Mouse (Mus musculus) forebrain, postnatal 0 days (tissue): Measurements from ENCODE around the gene Map2k7. TPM values are rescaled to one million over a fixed set of nuclear protein-coding genes. Genes with fewer than 3 reads are reported as not detected.
"Not testable (repeated sequence)": the region's sequence is repeated elsewhere in the genome, so short reads cannot be mapped to it uniquely, and the experiment has no call there.

ENCODE experiments used
- ATAC-seq: fragments of 200-750 bp; cut with Nextera tagmentation; 2 replicates; pipeline ENCODE4 v1.8.0; 2017; ENCODE audit warnings: mild to moderate bottlenecking, moderate library complexity
- DNase-seq: peaks from one replicate; pipeline ENCODE4 v3.0.0-alpha.2; 2015
- H3K27ac ChIP-seq: fragments of 300-500 bp; sonication (generic); 2 replicates; pipeline ENCODE4 v1.5.1; 2014; ENCODE audit warnings: low read depth, mild to moderate bottlenecking, antibody characterized with exemption, low read length, moderate library complexity, mixed read lengths
- H3K27me3 ChIP-seq: fragments of 300-500 bp; sonication (generic); 2 replicates; pipeline ENCODE4 v1.6.1; 2014; ENCODE audit warnings: mild to moderate bottlenecking, low read length, mixed read lengths; ENCODE audit not compliant: insufficient read depth
- H3K36me3 ChIP-seq: fragments of 300-500 bp; sonication (generic); 2 replicates; pipeline ENCODE4 v1.6.1; 2014; ENCODE audit warnings: mild to moderate bottlenecking, moderate library complexity; ENCODE audit not compliant: insufficient read depth
- H3K4me1 ChIP-seq: fragments of 300-500 bp; sonication (generic); 2 replicates; pipeline ENCODE4 v1.6.1; 2014; ENCODE audit warnings: antibody characterized with exemption; ENCODE audit not compliant: insufficient read depth
- H3K4me2 ChIP-seq: fragments of 300-500 bp; sonication (generic); 2 replicates; pipeline ENCODE4 v1.6.1; 2014; ENCODE audit warnings: low read depth, mild to moderate bottlenecking, moderate library complexity
- H3K4me3 ChIP-seq: fragments of 300-500 bp; sonication (generic); 2 replicates; pipeline ENCODE4 v1.5.1; 2014; ENCODE audit warnings: low read depth, low read length, mixed read lengths
- H3K9ac ChIP-seq: fragments of 300-500 bp; sonication (generic); 2 replicates; pipeline ENCODE4 v1.6.1; 2014; ENCODE audit warnings: mild to moderate bottlenecking
- H3K9me3 ChIP-seq: fragments of 300-500 bp; sonication (generic); 2 replicates; pipeline ENCODE4 v1.6.1; 2016; ENCODE audit warnings: low read length
- CTCF ChIP-seq: sonication (generic); IDR thresholded peaks from 2 replicates; pipeline ENCODE4 v1.5.1; 2016; ENCODE audit warnings: antibody characterized with exemption, control low read depth, low read depth
- WGBS: fragments of 180-500 bp; shearing (Covaris S2); extraction: QIAGEN DNeasy Blood & Tissue Kit; methylation state at CpG from one replicate; pipeline ENCODE4 v1.1.7; 2014; 5-methylcytosine and 5-hydroxymethylcytosine counted together
- polyA plus RNA-seq: library from polyadenylated mRNA; unstranded; fragments of >200 nt; fragmentation: Nextera tagmentation; extraction: Ambion mirVana; gene quantifications from 2 replicates; pipeline ENCODE4 v1.2.1, GENCODE M21; 2015
- total RNA-seq: library from RNA; depleted of rRNA; stranded (reverse); fragments of >200 nt; gene quantifications from 2 replicates; pipeline ENCODE4 v1.2.3, GENCODE M21; 2014

Gene Map2k7
- total and polyA plus RNA-seq, 2 experiments from 2014 or later = 24.4 to 45.8 TPM

DNA sequence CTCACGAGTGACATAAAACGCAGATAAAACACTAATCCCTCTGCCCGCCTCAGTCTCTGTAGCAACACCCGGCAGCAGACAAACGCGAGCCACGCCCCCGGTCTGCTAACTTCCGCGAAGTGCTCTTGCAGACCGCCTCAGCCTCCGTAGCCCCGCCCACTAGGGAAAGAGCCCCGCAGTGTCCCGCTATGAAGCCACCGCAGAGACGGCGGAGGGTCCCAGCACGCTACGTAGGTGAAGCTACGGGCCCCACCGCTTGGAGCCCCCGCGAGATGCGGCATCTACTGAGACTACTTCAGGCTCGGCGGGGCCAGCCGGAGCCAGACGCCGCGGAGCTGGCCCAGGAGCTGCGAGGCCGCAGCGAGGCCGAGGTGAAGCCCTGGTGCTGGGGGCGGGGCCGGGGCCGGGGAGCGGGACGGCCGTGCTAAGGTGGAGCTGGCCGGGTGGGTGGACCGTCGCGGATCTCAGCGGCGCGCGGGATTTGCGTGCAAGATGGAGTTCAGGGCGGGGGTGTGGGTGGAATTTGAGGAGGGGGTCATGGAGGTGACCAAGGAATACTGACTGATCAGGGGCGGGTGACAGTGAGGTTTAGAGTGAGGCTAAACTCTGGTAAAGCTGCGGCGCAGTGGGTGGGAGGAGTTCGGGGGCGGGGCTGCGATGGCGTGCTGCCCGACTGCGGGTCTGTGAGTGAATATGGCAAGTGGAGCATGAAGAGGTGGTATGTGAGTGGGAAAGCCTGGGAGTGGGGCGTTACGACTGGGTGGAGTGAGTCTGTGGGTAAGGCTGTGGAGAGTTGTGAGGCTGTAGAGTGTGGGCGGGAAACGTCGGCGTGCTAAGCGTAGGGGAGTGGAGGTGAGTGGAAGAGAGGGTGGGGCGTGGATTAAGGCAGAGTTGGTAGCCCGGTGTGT lies 14.6 kb downstream of the Map2k7 start, which contains the start of gene Snapc2:
Snapc2 (plus strand) TSS at position 147 of the 908 bp plus-strand sequence.
- WGBS = 2% methylated on average over 69 of the region's 69 CpGs

DNA sequence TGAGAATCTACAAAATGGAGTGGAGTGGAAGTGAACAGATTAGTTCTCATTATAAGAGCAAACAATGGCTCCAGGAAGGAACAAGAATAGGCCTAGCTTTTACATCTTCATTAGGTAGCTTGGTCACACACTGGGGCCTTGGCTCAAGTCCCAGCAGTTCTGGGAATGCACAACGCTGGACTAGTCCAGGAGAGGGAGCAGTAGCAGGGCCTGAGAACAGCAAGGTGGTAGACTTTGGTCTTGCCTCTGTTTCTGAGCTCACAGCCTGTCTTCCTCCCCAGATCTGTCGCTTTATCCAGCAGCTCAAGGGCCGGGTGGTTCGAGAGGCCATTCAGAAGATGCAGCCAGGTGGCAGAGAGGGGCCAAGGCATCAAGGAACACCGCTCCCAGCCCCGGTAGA lies 15.5 kb downstream of the Map2k7 start:
- DNase-seq (peak; percentile 78), ATAC-seq (no peak)
- H3K4me1 ChIP-seq = peaks cover 22% of the 10 kb centered on the region
- no peak overlapping the region for H3K9ac ChIP-seq
- peak; percentile 67 for TF ChIP-seq CTCF
- H3K27me3 ChIP-seq = no peaks in the 10 kb centered on the region
- peak overlapping the region; percentile 75 for H3K4me2 ChIP-seq
- WGBS = 40% methylated on average over 6 of the region's 6 CpGs
- H3K36me3 ChIP-seq = peaks cover 29% of the 10 kb centered on the region
- H3K9me3 ChIP-seq = no peaks in the 10 kb centered on the region
- H3K27ac ChIP-seq = peak overlapping the region; percentile 96
- peak overlapping the region; percentile 89 for H3K4me3 ChIP-seq

More for the DNA sequence above, 14.6 kb downstream of the Map2k7 start, which contains the start of gene Snapc2:
- Histone ChIP-seq H3K4me3 (peak within 1 kb of the TSS; percentile 89), H3K4me1 (peaks cover 22% of the 10 kb centered on the region), H3K9ac (peak within 1 kb of the TSS; percentile 95), H3K4me2 (peak within 1 kb of the TSS; percentile 75), H3K27ac (peak within 1 kb of the TSS; percentile 96), H3K27me3 (no peaks in the 10 kb centered on the region), H3K36me3 (peaks cover 30% of the 10 kb centered on the region), H3K9me3 (no peaks in the 10 kb centered on the region)
- DNase-seq (peak; percentile 96), ATAC-seq (peak; percentile 91)
- no peak for TF ChIP-seq CTCF

GRCm38 (mm10) chr8:4255471-4255870 lies 16.9 kb downstream of the Map2k7 start:
- Histone ChIP-seq H3K4me1 (peaks cover 22% of the 10 kb centered on the region), H3K36me3 (peaks cover 29% of the 10 kb centered on the region)
- not testable (repeated sequence) for DNase-seq, H3K9ac ChIP-seq, H3K4me3 ChIP-seq, H3K4me2 ChIP-seq, H3K9me3 ChIP-seq, H3K27ac ChIP-seq, H3K27me3 ChIP-seq, ATAC-seq
- WGBS = 85% methylated on average over 7 of the region's 7 CpGs

- peaks cover 36% of the 10 kb centered on the region for H3K36me3 ChIP-seq
- WGBS = 25% methylated on average over 4 of the region's 4 CpGs
- no peak for TF ChIP-seq CTCF
- peak overlapping the region; percentile 95 for H3K27ac ChIP-seq
- peak overlapping the region; percentile 82; the same call in 1 of the 2 replicates for H3K4me3 ChIP-seq
- H3K4me1 ChIP-seq = peaks cover 22% of the 10 kb centered on the region
- peak overlapping the region; percentile 98; the same call in 1 of the 2 replicates for H3K9ac ChIP-seq
- no peaks in the 10 kb centered on the region for H3K9me3 ChIP-seq
- DNase-seq (peak; percentile 75), ATAC-seq (no peak)
- H3K27me3 ChIP-seq = no peaks in the 10 kb centered on the region
- H3K4me2 ChIP-seq = peak overlapping the region; percentile 80
Measured at GRCm38 (mm10) chr8:4256911-4257310, 18.4 kb downstream of the Map2k7 start.

DNA sequence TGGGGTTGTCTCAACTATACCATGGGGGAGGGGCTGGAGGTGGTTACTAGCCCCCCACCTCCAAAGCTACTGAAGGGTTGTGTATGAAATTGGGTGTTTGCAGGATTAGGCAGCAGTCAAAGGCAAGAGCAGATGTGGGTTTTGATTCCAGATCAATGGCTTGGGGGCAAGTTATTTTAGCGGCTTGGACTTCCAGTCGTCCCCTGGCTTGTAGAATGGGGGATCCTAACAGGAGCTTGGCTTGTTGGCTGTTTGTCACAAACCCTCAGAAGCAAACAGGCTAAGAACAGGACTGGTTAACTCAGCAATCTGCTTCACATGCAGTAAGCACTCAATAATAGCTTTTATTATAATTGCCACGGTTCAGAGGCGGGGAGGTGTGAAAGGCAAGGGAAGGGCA lies 18.8 kb downstream of the Map2k7 start:
- Histone ChIP-seq H3K36me3 (peaks cover 41% of the 10 kb centered on the region), H3K4me3 (peak overlapping the region; percentile 82), H3K27ac (peak overlapping the region; percentile 95), H3K4me2 (peak overlapping the region; percentile 80), H3K9me3 (no peaks in the 10 kb centered on the region), H3K9ac (peak overlapping the region; percentile 98; the same call in 1 of the 2 replicates), H3K4me1 (peaks cover 21% of the 10 kb centered on the region), H3K27me3 (no peaks in the 10 kb centered on the region)
- 46% methylated on average over 4 of the region's 4 CpGs for WGBS
- ATAC-seq (no peak), DNase-seq (no peak)
- no peak for TF ChIP-seq CTCF

- peaks cover 18% of the 10 kb centered on the region for H3K4me1 ChIP-seq
- TF ChIP-seq CTCF = peak; percentile 98
- H3K4me3 ChIP-seq = peak overlapping the region; percentile 82
- peak; percentile 90 for DNase-seq
- peak overlapping the region; percentile 80 for H3K4me2 ChIP-seq
- ATAC-seq = peak; percentile 68
- H3K9me3 ChIP-seq = no peaks in the 10 kb centered on the region
- peak overlapping the region; percentile 98 for H3K9ac ChIP-seq
- peaks cover 48% of the 10 kb centered on the region for H3K36me3 ChIP-seq
- 3% methylated on average over 33 of the region's 35 CpGs for WGBS
- no peaks in the 10 kb centered on the region for H3K27me3 ChIP-seq
- peak overlapping the region; percentile 95 for H3K27ac ChIP-seq
Measured at GRCm38 (mm10) chr8:4258233-4258632, 19.7 kb downstream of the Map2k7 start.

GRCm38 (mm10) chr8:4258678-4259077 lies 20.1 kb downstream of the Map2k7 start:
- H3K4me1 ChIP-seq = peaks cover 17% of the 10 kb centered on the region
- peaks cover 53% of the 10 kb centered on the region for H3K36me3 ChIP-seq
- WGBS = 3% methylated on average over 30 of the region's 32 CpGs
- H3K4me2 ChIP-seq = peak overlapping the region; percentile 80
- H3K27me3 ChIP-seq = no peaks in the 10 kb centered on the region
- peak overlapping the region; percentile 98 for H3K9ac ChIP-seq
- peak; percentile 66 for ATAC-seq
- no peaks in the 10 kb centered on the region for H3K9me3 ChIP-seq
- TF ChIP-seq CTCF = no peak
- peak overlapping the region; percentile 95 for H3K27ac ChIP-seq
- DNase-seq = no peak
- peak overlapping the region; percentile 82 for H3K4me3 ChIP-seq
